Mouse (Mus musculus): ENCODE data around the gene Cnga3. TPM values are rescaled to one million over a fixed set of nuclear protein-coding genes. Genes with fewer than 3 reads are reported as not detected.

The Cnga3 gene
- polyA plus RNA-seq, 1 experiment = 0.10 TPM

Other genes with a start within 250 kb of the Cnga3 start
- gene Vwa3b, start 187.8 kb upstream of the Cnga3 start, polyA plus RNA-seq (2012; rRNA removed) = 0.11 and 0.61 TPM in 2 replicates
- 11.0 and 24.2 TPM in 2 replicates for gene Inpp4a, start 85.4 kb downstream of the Cnga3 start, polyA plus RNA-seq (2012; rRNA removed)
- gene Coa5, start 215.7 kb downstream of the Cnga3 start, polyA plus RNA-seq (2012; rRNA removed) = 42.7 and 52.2 TPM in 2 replicates
- gene Unc50, start 215.7 kb downstream of the Cnga3 start, polyA plus RNA-seq (2012; rRNA removed) = 45.9 and 50.9 TPM in 2 replicates